Mouse (Mus musculus) liver, adult 2 months (tissue): ENCODE data around the gene Psme1. TPM values are rescaled to one million over a fixed set of nuclear protein-coding genes. Genes with fewer than 3 reads are reported as not detected.

Experiments
- DNase-seq: peaks from one replicate; pipeline ENCODE4 v3.0.0-alpha.2; 2011; ENCODE audit warnings: low read depth, low spot score; ENCODE audit errors: extremely low read depth
- H3K27ac ChIP-seq: fragments of 200-500 bp; replicated peaks from 2 replicates; pipeline ENCODE4 v1.5.1; 2012; ENCODE audit warnings: low read depth, mild to moderate bottlenecking, control low read depth, inconsistent platforms, low read length; ENCODE audit not compliant: insufficient read depth
- H3K27me3 ChIP-seq: fragments of 200-500 bp; 2 replicates; pipeline ENCODE4 v1.6.1; 2012; ENCODE audit warnings: mild to moderate bottlenecking, moderate library complexity, low read length, inconsistent platforms; ENCODE audit not compliant: control insufficient read depth, insufficient read depth
- H3K36me3 ChIP-seq: fragments of 200-500 bp; 2 replicates; pipeline ENCODE4 v1.6.1; 2012; ENCODE audit warnings: low read length, inconsistent platforms; ENCODE audit not compliant: control insufficient read depth, insufficient read depth
- H3K4me1 ChIP-seq: fragments of 200-500 bp; 2 replicates; pipeline ENCODE4 v1.6.1; 2011; ENCODE audit warnings: low read length; ENCODE audit not compliant: control insufficient read depth, insufficient read depth
- H3K4me3 ChIP-seq: fragments of 200-500 bp; 2 replicates; pipeline ENCODE4 v1.5.1; 2011; ENCODE audit warnings: low read depth, mild to moderate bottlenecking, control low read depth, low read length, moderate library complexity; ENCODE audit not compliant: insufficient read depth
- H3K79me2 ChIP-seq: fragments of 200-500 bp; 2 replicates; pipeline ENCODE4 v1.6.1; 2012; ENCODE audit warnings: inconsistent platforms, mild to moderate bottlenecking, low read length, moderate library complexity; ENCODE audit not compliant: control insufficient read depth, insufficient read depth
- H3K9ac ChIP-seq: fragments of 200-500 bp; 2 replicates; pipeline ENCODE4 v1.6.1; 2012; ENCODE audit warnings: low read depth, mild to moderate bottlenecking, control low read depth, inconsistent platforms, low read length
- CTCF ChIP-seq: fragments of 200-500 bp; IDR thresholded peaks from 2 replicates; pipeline ENCODE4 v1.5.1; 2011; ENCODE audit warnings: low read depth, low read length, control low read depth
- POLR2A ChIP-seq: fragments of 200-500 bp; IDR thresholded peaks from 2 replicates; pipeline ENCODE4 v1.6.1; 2011; ENCODE audit warnings: low read length, control low read depth; ENCODE audit not compliant: insufficient read depth; ENCODE audit errors: extremely low read depth
- WGBS: fragments of 180-500 bp; shearing (Covaris S2); methylation state at CpG from one replicate; pipeline ENCODE4 v1.1.7; 2018; 5-methylcytosine and 5-hydroxymethylcytosine counted together
- polyA plus RNA-seq: library from polyadenylated mRNA; depleted of rRNA; stranded (reverse); fragments of >200 nt; gene quantifications from 2 replicates; pipeline ENCODE4 v1.2.3, GENCODE M21; 2012
- total RNA-seq: library from RNA; depleted of rRNA; stranded (reverse); fragments of >200 nt; gene quantifications from 2 replicates; pipeline ENCODE4 v1.2.3, GENCODE M21; 2014

The Psme1 gene
- total and polyA plus RNA-seq, 2 experiments: 59.9 to 94.2 TPM

DNA sequence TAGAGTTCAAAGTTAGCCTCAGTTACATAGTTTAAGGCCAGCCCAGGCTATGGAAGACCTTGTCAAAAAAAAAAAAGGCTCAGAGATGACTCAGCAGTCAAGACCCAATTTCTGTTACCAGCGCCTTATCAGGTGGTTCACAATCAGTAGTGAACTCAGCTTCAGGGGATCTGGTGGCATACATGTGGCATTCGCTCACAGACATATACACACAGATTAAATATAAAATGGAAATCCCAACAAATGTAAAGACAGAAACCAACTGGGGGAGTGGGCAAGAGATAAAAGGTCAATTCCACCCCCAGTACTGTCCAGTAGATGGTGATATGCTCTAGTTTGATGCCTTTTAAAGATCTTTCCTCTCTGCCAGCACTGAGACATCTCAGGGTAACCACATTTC is 8.2 kb downstream of the Psme1 start:
- 80% methylated on average over 2 of the region's 2 CpGs for WGBS
- H3K36me3 ChIP-seq: peaks cover 10% of the 10 kb centered on the region
- H3K27ac ChIP-seq: peak overlapping the region; percentile 52
- no peaks in the 10 kb centered on the region; the same call in 1 of the 2 replicates for H3K79me2 ChIP-seq
- no peaks in the 10 kb centered on the region for H3K27me3 ChIP-seq
- no peak for DNase-seq
- peaks cover 8% of the 10 kb centered on the region for H3K4me1 ChIP-seq
- no peak overlapping the region for H3K4me3 ChIP-seq
- H3K9ac ChIP-seq: no peak overlapping the region
- TF ChIP-seq CTCF (no peak), POLR2A (no peak)

DNA sequence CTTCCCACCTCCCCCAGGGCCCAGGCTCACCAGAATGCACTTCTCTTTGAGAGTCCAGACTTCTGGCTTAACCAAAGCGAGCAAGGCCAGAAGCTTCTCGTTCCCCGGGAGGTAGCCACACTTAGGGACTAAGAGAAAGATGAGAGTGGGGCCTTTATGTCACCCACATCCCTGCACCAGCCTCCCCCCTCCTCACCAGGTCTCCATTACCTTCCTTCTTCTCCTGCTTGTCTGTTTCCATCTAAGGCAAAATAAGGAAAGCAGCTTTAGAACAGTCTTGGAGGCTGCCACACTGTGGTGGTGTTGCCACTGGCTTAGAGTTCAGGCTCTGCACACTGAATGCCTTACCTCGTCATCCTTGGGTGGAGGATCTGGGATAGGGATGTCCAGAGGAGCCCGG is 11.3 kb downstream of the Psme1 start:
- H3K4me3 ChIP-seq: no peak overlapping the region

DNA sequence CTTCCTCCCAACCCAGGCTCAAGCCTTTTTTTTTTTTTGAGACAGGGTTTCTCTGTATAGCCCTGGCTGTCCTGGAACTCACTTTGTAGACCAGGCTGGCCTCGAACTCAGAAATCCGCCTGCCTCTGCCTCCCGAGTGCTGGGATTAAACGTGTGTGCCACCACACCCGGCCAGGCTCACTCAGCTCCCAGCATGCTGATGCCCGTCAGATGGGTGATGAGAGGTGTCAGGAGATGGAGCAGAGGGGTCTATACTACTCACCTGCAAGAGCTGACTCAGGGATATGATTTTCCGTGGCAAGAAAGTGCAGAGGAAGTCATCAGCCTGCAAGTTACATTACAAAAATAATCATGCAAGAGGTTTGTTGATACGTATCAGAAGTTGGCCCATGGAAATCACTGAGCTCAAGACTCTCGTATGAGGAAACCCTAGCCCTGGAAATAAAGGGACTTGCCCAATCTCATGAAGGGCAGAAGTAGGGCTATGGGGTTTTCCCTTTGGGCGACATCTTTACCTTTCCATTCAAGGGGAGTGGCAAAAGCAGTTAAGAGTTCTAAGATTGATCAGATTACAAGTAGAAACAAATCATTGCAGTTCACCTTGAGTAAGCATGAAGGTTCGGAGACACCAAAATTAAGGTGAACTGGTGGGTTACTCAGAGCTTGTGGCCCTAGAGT is 12.0 kb downstream of the Psme1 start:
- no peak for DNase-seq
- 62% methylated on average over 11 of the region's 11 CpGs for WGBS

More for the DNA sequence above, 11.3 kb downstream of the Psme1 start:
- Histone ChIP-seq H3K9ac (no peak overlapping the region), H3K36me3 (peaks cover 7% of the 10 kb centered on the region), H3K4me1 (peaks cover 15% of the 10 kb centered on the region), H3K79me2 (peaks cover 10% of the 10 kb centered on the region; the same call in 1 of the 2 replicates), H3K27ac (no peak overlapping the region), H3K27me3 (no peaks in the 10 kb centered on the region)
- no peak for DNase-seq
- TF ChIP-seq CTCF (no peak), POLR2A (no peak)
- WGBS: 93% methylated on average over 5 of the region's 5 CpGs

DNA sequence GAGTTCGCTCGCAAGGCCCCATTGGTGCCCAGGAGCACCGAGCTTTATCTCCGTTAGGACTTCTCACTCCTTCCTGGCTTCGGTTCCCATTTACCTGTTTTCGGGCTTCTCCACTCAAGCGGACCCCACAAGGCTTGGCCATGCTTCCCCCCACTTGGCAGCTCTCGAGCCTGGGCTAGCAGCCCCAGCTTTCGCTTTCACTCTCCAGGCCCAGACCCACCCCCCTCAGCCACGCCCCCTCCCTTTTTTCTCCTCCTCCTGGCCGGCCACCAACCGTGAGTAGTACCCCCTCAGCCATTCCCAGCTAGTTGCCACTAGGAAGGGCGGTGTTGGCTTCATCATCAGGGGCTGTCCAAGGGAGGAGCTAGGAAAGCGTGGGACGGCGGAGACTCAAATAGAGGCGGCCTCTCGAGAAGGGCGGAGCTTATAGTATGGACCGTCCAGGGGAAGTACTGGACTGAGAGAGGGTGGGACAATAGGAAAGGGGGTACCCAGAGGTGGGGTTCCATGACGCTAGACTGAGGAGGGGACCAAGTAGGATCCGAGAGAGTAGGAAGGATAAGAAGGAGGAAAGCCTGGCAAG is 12.9 kb downstream of the Psme1 start, which contains the start of gene Psme2:
Gene Psme2 (minus strand): TSS at position 366 of the 583 bp plus-strand sequence.
- peak within 1 kb of the TSS; percentile 89 for H3K9ac ChIP-seq
- H3K27me3 ChIP-seq: no peaks in the 10 kb centered on the region
- peaks cover 13% of the 10 kb centered on the region for H3K4me1 ChIP-seq
- peak within 1 kb of the TSS; percentile 98 for H3K27ac ChIP-seq
- H3K4me3 ChIP-seq: peak within 1 kb of the TSS; percentile 86
- peak; percentile 96 for DNase-seq
- under 1% methylated on average over 22 of the region's 22 CpGs for WGBS
- H3K36me3 ChIP-seq: peaks cover 16% of the 10 kb centered on the region
- TF ChIP-seq CTCF: no peak
- 0 out of 2 replicates have a peak, but pooled peaks have one; percentile 39 for TF ChIP-seq POLR2A
- peaks cover 16% of the 10 kb centered on the region; the same call in 1 of the 2 replicates for H3K79me2 ChIP-seq

More for the DNA sequence above, 12.0 kb downstream of the Psme1 start:
- peaks cover 12% of the 10 kb centered on the region; the same call in 1 of the 2 replicates for H3K79me2 ChIP-seq
- TF ChIP-seq POLR2A (no peak), CTCF (no peak)
- H3K9ac ChIP-seq: peak overlapping the region; percentile 84
- peak overlapping the region; percentile 84 for H3K4me3 ChIP-seq
- no peaks in the 10 kb centered on the region for H3K27me3 ChIP-seq
- peaks cover 11% of the 10 kb centered on the region for H3K36me3 ChIP-seq
- peak overlapping the region; percentile 75 for H3K27ac ChIP-seq
- H3K4me1 ChIP-seq: peaks cover 15% of the 10 kb centered on the region

DNA sequence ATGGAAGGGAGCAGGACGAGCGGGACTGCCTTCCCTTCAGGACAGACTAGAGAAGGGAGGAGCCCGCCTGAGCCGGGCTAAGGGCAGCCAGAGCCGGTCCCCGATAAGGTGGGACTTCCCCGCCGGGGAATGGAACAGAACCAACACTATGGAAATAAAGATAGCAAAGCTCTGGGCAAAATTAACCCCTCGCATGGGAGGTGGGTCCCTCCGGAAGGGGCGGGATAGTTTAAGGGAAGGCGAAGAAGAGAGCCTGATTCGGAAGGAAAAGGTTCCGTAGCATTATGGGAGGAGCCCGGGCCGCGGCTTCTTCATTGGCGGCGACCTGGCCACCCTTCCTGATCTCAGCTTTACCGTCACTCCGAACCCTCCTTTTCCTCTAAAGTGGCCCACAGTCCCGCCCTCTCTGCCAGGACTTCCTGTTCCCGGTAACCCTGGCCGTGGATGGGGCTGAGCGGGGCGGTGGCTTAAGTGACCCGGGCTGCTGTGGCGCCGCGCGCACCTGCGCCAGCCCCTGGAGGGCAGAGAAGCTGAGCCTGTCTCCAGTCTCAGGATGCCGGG is 13.5 kb downstream of the Psme1 start, which contains the start of gene Rnf31:
Gene Rnf31 (plus strand): TSS at position 378 of the 561 bp plus-strand sequence.
- under 1% methylated on average over 33 of the region's 33 CpGs for WGBS
- Histone ChIP-seq H3K36me3 (peaks cover 16% of the 10 kb centered on the region), H3K9ac (peak within 1 kb of the TSS; percentile 89), H3K4me3 (peak within 1 kb of the TSS; percentile 86), H3K4me1 (peaks cover 8% of the 10 kb centered on the region), H3K27me3 (no peaks in the 10 kb centered on the region), H3K27ac (peak within 1 kb of the TSS; percentile 98), H3K79me2 (peaks cover 16% of the 10 kb centered on the region; the same call in 1 of the 2 replicates)
- no peak for TF ChIP-seq CTCF
- TF ChIP-seq POLR2A: peak; percentile 79
- DNase-seq: peak; percentile 95
